Mouse (Mus musculus) cerebellum, postnatal 25 days (tissue): ENCODE data around the gene Klk7.

Source experiments
- DNase-seq, 2 experiments: peaks; one replicate each; pipeline ENCODE4 v3.0.0; 2021; ENCODE audit warnings: mixed read lengths in 2 of 2

The Klk7 gene

GRCm38 (mm10) chr7:43797844-43798462 lies 13.1 kb upstream of the Klk7 start:
- no peak for DNase-seq

DNA sequence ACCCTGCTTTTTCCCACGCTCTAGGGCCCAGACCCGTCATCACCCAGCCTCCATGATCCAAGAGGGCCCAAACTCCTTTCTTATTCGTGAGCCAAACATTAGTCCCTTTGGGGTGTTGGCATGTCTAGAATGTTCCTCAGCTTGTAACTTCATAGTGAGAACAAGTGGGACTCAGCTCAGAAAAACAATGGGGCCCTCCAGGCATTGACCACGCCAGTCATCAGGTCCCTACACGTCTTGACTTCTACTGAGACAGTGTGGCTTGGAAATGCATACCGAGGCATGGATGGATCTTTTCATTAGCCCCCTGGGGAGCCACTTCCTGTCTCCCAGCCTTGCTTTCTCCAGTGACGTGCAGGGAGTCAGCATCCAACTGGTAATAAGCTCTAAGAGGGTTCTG lies 11.2 kb upstream of the Klk7 start:
- no peak for DNase-seq

DNA sequence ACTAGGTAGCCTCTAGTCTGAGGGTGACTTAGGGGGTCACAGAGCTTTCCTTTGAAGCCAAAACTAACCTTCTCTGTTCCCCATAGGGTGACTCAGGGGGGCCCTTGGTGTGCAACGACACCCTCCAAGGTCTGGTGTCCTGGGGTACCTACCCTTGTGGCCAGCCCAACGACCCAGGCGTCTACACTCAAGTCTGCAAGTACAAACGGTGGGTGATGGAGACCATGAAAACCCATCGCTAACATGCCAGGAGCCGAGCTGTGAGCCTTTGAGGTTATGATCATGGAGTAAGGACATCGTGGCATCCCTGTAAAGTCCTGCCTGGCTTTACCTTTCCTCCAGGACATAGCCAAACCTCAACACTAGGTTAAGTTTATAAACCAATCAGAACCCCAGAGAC lies 4.1 kb downstream of the Klk7 start:
- DNase-seq, result no peak

DNA sequence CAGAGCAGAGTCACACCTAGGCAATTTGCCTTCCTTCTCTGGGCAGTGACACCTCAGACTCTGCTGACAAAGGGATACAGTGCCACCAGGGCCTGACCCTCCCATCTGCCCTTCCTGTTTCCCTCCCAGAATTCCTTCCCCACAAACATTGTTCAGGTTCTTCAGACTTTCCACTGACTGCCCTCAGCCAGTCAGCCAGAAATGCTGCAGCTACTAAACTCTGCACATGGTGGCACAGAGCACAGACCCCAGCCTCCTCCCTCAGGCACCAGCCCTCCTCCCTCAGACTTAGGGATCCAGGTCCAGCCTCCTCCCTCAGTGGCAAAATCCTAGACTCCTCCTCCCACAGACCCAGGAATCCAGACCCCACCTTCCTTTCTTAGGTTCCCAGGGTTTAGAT lies 5.7 kb downstream of the Klk7 start:
- DNase-seq, result no peak

DNA sequence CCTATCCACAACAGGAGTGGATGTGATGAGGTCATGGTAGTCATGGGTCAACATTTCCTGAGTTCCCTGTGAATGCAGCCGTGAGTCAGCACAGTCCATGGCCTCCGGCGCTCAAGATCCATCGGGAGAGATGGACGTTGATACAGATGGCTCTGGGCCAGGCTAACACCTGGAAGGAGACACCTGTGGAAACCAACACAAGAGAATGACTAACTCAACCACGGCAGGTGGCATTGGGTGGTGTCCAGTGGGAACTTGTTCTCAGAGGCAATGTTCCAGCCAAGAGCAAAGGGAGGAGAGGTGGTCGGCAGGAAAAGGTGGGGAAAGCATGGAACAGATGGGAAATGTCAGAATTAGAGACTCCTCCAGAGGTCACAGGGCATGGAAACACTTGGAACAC lies 10.5 kb downstream of the Klk7 start:
- no peak for DNase-seq

GRCm38 (mm10) chr7:43824199-43824598 lies 13.1 kb downstream of the Klk7 start, which contains the start of gene Klk6:
TSS of gene Klk6 (plus strand) at chr7:43824499.
- no peak for DNase-seq

DNA sequence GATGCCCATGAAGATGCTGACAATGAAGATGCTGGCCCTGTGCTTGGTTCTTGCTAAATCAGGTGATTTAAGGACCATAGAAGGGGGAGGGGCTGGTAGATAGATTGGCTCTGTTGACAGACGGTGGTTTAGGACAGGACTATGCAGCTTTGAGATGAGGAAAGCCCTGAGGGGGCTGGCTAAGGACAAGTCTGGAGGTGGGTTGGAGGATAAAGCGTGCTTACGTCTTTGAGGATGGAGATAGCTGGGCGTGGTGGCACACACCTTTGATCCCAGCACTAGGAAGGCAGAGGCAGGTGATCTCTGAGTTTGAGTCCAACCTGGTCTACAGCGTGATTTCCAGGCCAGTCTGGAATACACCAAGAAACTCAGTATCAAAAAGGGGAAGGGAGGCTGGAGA lies 15.0 kb downstream of the Klk7 start:
- DNase-seq, result no peak

DNA sequence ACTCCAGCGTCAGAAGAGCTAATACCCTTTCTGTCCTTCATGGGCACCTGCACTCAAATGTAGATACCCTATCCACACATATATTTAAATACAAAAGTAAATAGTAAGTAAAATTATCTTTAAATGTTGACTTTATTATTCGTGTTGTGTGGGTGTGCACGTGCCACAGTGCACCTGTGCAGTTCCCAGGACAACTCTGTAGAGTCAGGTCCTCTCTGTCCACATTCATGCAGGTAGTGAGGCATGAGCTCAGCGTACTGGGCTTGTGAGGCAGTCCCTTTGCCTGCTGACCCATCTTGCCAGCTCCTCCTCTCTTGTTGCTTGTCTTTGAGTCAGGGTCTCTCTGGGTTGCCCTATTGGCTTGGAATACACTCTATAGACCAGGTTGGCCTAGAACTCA lies 16.6 kb downstream of the Klk7 start:
- DNase-seq, result no peak

DNA sequence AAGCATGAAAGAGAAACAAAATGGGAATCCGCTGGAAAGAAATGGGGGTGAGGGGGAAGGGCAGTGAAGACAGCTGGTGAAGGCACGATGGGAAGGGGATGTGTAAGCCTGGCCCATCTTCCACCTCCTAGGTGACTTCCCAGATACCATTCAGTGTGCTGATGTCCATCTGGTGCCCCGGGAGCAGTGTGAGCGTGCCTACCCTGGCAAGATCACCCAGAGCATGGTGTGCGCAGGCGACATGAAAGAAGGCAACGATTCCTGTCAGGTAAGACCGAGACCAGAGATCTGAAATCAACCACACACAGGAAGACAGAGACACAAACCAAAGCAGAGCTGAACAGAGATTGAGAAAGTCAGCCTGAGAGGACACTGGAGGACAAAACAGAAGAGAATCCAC lies 17.9 kb downstream of the Klk7 start:
- DNase-seq, result no peak

- no peak for DNase-seq
Measured at GRCm38 (mm10) chr7:43841701-43842100, 30.6 kb downstream of the Klk7 start, which contains the start of gene Klk5. TSS of gene Klk5 (plus strand) at chr7:43841971.

- DNase-seq, result no peak
Measured at GRCm38 (mm10) chr7:43843801-43844200, 32.7 kb downstream of the Klk7 start.

DNA sequence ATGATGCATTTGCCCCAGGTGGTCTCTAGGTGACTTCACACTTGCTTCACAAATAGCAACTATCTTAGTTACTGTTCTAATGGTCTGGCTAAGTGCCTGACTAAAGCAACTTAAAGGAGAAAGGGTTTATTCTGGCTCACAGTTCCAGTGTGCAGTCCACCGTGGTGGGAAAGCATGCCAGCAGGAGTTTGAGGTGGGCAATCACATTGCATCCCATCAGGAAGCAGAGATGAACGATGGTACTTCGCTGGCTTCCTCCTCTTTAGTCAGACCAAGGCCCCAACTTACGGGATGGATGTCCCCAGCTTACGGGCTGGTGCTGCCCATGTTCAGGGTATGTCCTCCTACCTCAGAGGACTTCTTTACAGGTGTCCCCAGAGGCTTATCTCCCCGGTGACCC lies 40.5 kb downstream of the Klk7 start:
- DNase-seq, result no peak

- DNase-seq, result no peak
Measured at GRCm38 (mm10) chr7:43854642-43855380, 43.7 kb downstream of the Klk7 start.

- DNase-seq, result no peak
Measured at GRCm38 (mm10) chr7:43855709-43856108, 44.6 kb downstream of the Klk7 start.

DNA sequence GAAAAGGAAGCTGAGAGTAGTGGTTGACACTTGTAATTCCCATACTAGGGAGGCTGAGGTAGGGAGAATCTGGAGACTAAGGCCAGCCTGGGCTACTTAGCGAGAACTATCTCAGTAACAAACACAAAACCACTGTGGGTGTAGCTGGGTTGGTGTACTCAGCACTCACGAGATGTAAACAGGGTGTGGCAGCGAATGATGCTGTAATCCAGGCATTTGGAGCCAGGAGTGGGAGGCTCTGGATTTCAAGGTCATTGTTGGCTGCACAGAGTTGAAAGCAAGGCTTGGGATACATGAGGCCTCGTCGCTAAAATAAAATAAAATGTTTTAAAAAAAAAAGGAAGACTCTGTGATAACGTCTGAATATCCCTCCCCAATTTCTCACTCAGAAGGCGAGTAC lies 45.2 kb downstream of the Klk7 start:
- DNase-seq, result no peak

GRCm38 (mm10) chr7:43857501-43857900 lies 46.4 kb downstream of the Klk7 start:
- DNase-seq, result no peak

DNA sequence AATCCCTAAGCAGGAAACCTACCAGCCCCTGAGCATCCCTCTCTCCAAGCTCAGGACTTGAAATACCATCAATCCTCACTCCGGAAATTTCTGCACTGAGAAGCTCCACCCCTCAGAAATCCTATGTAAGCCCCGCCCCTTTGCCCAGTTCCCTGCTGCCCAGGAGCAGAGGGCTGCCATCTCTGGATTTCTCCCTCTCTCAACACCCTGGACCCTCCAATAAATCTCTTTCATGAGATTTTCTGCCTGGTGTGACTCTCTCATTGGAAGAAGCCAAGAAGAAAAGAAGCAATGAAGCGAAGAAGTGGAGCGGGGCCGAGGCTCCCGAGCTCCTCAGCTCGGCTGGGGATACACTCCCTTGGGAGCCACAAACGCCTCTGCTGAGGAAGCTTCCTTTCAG lies 49.3 kb downstream of the Klk7 start:
- DNase-seq, result no peak
